Mouse (Mus musculus) myocyte (in vitro differentiated cells): ENCODE data around the gene Rab8a. TPM values are rescaled to one million over a fixed set of nuclear protein-coding genes. Genes with fewer than 3 reads are reported as not detected.

Experiments
- H3K27me3 ChIP-seq: one replicate; pipeline ENCODE4 v1.6.1; 2011; ENCODE audit not compliant: control insufficient read depth, insufficient read depth, insufficient read length
- H3K36me3 ChIP-seq: one replicate; pipeline ENCODE4 v1.6.1; 2011; ENCODE audit not compliant: control insufficient read depth, insufficient read depth
- H3K4me2 ChIP-seq: one replicate; pipeline ENCODE4 v1.6.1; 2011; ENCODE audit warnings: low read depth, control low read depth
- H3K4me3 ChIP-seq: one replicate; pipeline ENCODE4 v1.5.1; 2011; ENCODE audit warnings: mild to moderate bottlenecking, control low read depth, moderate library complexity
- H3K79me2 ChIP-seq: one replicate; pipeline ENCODE4 v1.6.1; 2011; ENCODE audit not compliant: control insufficient read depth, insufficient read depth
- H3ac ChIP-seq: one replicate; pipeline ENCODE4 v1.6.1; 2011; ENCODE audit not compliant: control insufficient read depth, insufficient read length
- CEBPB ChIP-seq: IDR thresholded peaks from 2 replicates; pipeline ENCODE4 v1.6.1; 2011; ENCODE audit warnings: mild to moderate bottlenecking, moderate library complexity; ENCODE audit not compliant: poor library complexity, insufficient read depth, severe bottlenecking
- E2F4 ChIP-seq: IDR thresholded peaks from one replicate; pipeline ENCODE4 v1.6.1; 2011; ENCODE audit warnings: mild to moderate bottlenecking, control low read depth, moderate library complexity; ENCODE audit not compliant: insufficient read depth
- MAX ChIP-seq: IDR thresholded peaks from one replicate; pipeline ENCODE4 v1.6.1; 2011; ENCODE audit warnings: low read depth, mild to moderate bottlenecking, control low read depth
- MYOD1 ChIP-seq, 3 experiments: IDR thresholded peaks; one replicate each; pipeline ENCODE4 v1.6.1; 2011; ENCODE audit warnings: control low read depth in 2 of 3, low read depth in 2 of 3, mild to moderate bottlenecking in 2 of 3, moderate library complexity in 1 of 3; ENCODE audit not compliant: insufficient read length in 2 of 3, control insufficient read depth in 1 of 3
- MYOG ChIP-seq, 3 experiments: IDR thresholded peaks; one replicate each; pipeline ENCODE4 v1.6.1; 2011; ENCODE audit warnings: control low read depth in 2 of 3, low read depth in 2 of 3, mild to moderate bottlenecking in 2 of 3; ENCODE audit not compliant: insufficient read length in 2 of 3, control insufficient read depth in 1 of 3, insufficient read depth in 1 of 3
- POLR2A ChIP-seq: IDR thresholded peaks from one replicate; pipeline ENCODE4 v1.6.1; 2011; ENCODE audit warnings: low read depth, mild to moderate bottlenecking, control low read depth, moderate library complexity; ENCODE audit not compliant: insufficient read length
- POLR2AphosphoS2 ChIP-seq: IDR thresholded peaks from one replicate; pipeline ENCODE4 v1.6.1; 2011; ENCODE audit warnings: low read depth, control low read depth; ENCODE audit not compliant: insufficient read length
- REST ChIP-seq: IDR thresholded peaks from one replicate; pipeline ENCODE4 v1.6.1; 2011; ENCODE audit warnings: mild to moderate bottlenecking, control low read depth, moderate library complexity; ENCODE audit not compliant: insufficient read depth, insufficient read length
- SRF ChIP-seq: IDR thresholded peaks from one replicate; pipeline ENCODE4 v1.6.1; 2011; ENCODE audit warnings: low read depth; ENCODE audit not compliant: control insufficient read depth, insufficient read length
- TCF12 ChIP-seq: IDR thresholded peaks from one replicate; pipeline ENCODE4 v1.6.1; 2011; ENCODE audit warnings: mild to moderate bottlenecking, control low read depth; ENCODE audit not compliant: poor library complexity, insufficient read depth, severe bottlenecking
- TCF3 ChIP-seq: IDR thresholded peaks from one replicate; pipeline ENCODE4 v1.6.1; 2011; ENCODE audit warnings: low read depth, control low read depth; ENCODE audit not compliant: insufficient read length
- USF1 ChIP-seq: IDR thresholded peaks from one replicate; pipeline ENCODE4 v1.6.1; 2011; ENCODE audit warnings: low read depth, mild to moderate bottlenecking, control low read depth, moderate library complexity
- polyA plus RNA-seq: library from polyadenylated mRNA; unstranded; fragments of >200 nt; fragmentation: generic; extraction: Trizol; gene quantifications from one replicate; pipeline ENCODE4 v1.2.1, GENCODE M21; 2012; ENCODE audit warnings: missing spikeins

The Rab8a gene
- polyA plus RNA-seq, 1 experiment: 84.3 TPM

DNA sequence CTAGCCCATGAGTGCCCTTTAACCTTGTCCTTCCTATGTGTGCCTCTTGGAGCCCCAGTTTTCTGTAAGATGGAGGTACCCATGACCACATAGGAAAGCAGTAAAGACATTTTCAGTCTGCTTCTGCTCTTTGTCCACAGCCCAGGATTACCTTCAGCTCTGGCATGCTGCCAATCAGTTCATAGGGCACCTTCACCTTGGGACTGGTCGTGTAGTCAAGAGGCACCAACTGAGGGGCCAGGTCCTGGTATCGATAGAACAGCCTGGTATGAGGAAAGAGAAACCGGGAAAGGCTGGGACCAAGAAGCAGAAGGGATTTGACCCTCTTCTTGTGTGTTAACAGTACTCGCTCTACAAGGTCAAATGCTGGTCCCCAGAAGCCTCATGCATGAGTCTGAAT, 49.2 kb downstream of the Rab8a start:
- Histone ChIP-seq H3ac (no peak overlapping the region), H3K36me3 (no peaks in the 10 kb centered on the region), H3K27me3 (peaks cover 13% of the 10 kb centered on the region), H3K4me3 (no peak overlapping the region), H3K79me2 (no peaks in the 10 kb centered on the region), H3K4me2 (no peak overlapping the region)
- TF ChIP-seq POLR2AphosphoS2: no peak
- TF ChIP-seq E2F4: no peak
- no peak for TF ChIP-seq USF1

DNA sequence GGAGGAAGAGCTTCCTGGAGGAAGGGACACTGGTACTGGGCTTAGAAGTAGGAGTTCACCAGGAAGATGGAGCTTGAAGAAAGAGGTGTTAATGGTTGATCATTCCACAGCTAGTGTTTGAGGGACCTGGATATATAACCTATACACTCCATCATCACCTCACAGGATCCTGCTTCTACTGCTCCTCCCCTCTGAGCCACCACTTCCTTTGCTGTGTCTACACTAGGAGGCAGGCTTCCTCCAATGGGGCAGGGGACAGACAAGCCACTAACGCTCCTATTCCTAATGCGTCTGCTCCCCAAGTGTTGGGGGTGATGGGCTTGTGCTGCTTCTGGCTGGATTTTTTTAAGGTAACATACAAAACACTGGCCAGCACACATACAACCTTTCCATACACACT, 49.7 kb downstream of the Rab8a start:
- Histone ChIP-seq H3K27me3 (peaks cover 13% of the 10 kb centered on the region), H3K36me3 (no peaks in the 10 kb centered on the region), H3K79me2 (no peaks in the 10 kb centered on the region), H3K4me2 (no peak overlapping the region), H3ac (no peak overlapping the region), H3K4me3 (no peak overlapping the region)
- TF ChIP-seq TCF12: no peak
- TF ChIP-seq MAX: no peak
- no peak for TF ChIP-seq MYOG (IDR thresholded peaks at IDR 0.05; ENCODE audit: control insufficient read depth in 1 of 3, insufficient read depth in 1 of 3, insufficient read length in 2 of 3, low read depth in 2 of 3)
- no peak for TF ChIP-seq POLR2AphosphoS2
- TF ChIP-seq TCF3: no peak
- no peak for TF ChIP-seq E2F4
- no peak for TF ChIP-seq MYOD1 (IDR thresholded peaks at IDR 0.05; ENCODE audit: control insufficient read depth in 1 of 3, insufficient read length in 2 of 3, low read depth in 2 of 3)
- no peak for TF ChIP-seq POLR2A
- no peak for TF ChIP-seq SRF

DNA sequence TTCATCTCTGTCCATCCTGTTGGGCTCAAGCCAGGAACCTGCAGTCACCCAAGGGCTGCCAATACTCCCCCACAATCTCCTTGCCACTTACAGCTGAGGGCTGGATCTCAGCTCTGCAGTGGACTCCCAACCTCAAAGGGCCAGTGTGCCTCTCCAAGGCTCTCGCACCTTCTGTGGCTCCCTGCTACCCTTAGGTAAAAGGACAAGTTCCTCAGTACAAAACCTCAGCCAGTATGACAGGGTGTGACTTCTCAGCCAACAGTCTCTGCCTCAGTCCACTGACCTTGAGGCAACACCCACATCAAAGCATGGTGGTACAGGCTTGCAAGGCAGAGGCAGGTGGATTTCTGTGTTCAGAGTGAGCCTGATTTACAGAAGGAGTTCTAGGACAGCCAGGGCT, 50.8 kb downstream of the Rab8a start:
- no peak for TF ChIP-seq MAX
- no peak for TF ChIP-seq POLR2AphosphoS2
- TF ChIP-seq E2F4: no peak
- no peak for TF ChIP-seq POLR2A
- no peak for TF ChIP-seq CEBPB
- TF ChIP-seq MYOG (IDR thresholded peaks at IDR 0.05; ENCODE audit: control insufficient read depth in 1 of 3, insufficient read depth in 1 of 3, insufficient read length in 2 of 3, low read depth in 2 of 3): no peak
- TF ChIP-seq USF1: no peak
- TF ChIP-seq SRF: no peak
- TF ChIP-seq MYOD1 (IDR thresholded peaks at IDR 0.05; ENCODE audit: control insufficient read depth in 1 of 3, insufficient read length in 2 of 3, low read depth in 2 of 3): no peak
- no peak for TF ChIP-seq TCF3
- no peak for TF ChIP-seq TCF12
- TF ChIP-seq REST: no peak

DNA sequence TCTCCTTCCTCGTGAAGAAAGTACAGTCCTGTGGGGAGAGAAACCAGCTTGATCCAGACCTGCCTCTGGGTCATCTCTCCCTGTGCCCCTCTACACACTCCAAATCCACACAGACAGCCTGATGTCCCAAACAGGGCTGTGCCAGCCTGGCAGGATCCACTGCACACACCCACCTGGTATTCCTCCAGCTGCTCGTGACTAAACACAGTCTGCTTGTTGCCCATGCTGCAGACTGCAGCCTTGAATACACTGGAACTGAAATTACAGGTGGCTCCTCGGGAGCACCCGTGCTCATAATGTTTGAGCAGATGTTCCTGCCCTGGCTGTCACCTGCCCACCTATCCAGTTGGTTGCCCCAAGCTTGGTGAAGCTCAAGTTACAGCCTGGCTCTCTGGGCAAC, 51.8 kb downstream of the Rab8a start, which contains the start of gene Cib3:
Cib3 (minus strand) TSS at position 87 of the 400 bp plus-strand sequence.
- Histone ChIP-seq H3ac (no peak within 1 kb of the TSS), H3K79me2 (no peaks in the 10 kb centered on the region), H3K27me3 (peaks cover 13% of the 10 kb centered on the region), H3K36me3 (no peaks in the 10 kb centered on the region), H3K4me3 (no peak within 1 kb of the TSS), H3K4me2 (no peak within 1 kb of the TSS)
- TF ChIP-seq REST (no peak), POLR2AphosphoS2 (no peak), MYOD1 (IDR thresholded peaks at IDR 0.05; ENCODE audit: control insufficient read depth in 1 of 3, insufficient read length in 2 of 3, low read depth in 2 of 3) (no peak), TCF3 (no peak), CEBPB (no peak), SRF (no peak), E2F4 (no peak), USF1 (no peak), TCF12 (no peak), MAX (no peak), POLR2A (no peak), MYOG (IDR thresholded peaks at IDR 0.05; ENCODE audit: control insufficient read depth in 1 of 3, insufficient read depth in 1 of 3, insufficient read length in 2 of 3, low read depth in 2 of 3) (no peak)

More for the DNA sequence above, 50.8 kb downstream of the Rab8a start:
- Histone ChIP-seq H3K36me3 (no peaks in the 10 kb centered on the region), H3K4me3 (no peak overlapping the region), H3K79me2 (no peaks in the 10 kb centered on the region), H3ac (no peak overlapping the region), H3K27me3 (peaks cover 13% of the 10 kb centered on the region), H3K4me2 (no peak overlapping the region)

DNA sequence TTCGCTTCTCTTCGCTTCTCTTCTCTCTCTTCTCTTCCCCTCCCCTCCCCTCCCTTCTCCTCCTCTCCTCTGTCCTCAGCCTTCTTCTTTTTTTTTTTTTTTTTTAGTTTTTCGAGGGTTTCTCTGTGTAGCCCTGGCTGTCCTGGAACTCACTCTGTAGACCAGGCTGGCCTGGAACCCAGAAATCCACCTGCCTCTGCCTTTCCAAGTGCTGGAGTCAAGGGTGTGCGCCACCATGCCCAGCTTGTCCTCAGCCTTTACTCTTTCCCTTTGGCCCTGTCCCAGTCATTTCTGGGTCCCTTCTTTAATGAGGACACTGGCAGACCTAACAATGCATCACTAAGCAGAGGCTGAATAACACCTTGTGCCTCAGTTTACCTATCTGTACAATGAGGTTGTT, 52.5 kb downstream of the Rab8a start, which contains the start of gene Gm11034:
Gm11034 (minus strand) TSS at position 101 of the 400 bp plus-strand sequence.
- no peak for TF ChIP-seq REST
- TF ChIP-seq TCF3: no peak
- Histone ChIP-seq H3K4me2 (no peak within 1 kb of the TSS), H3K27me3 (peaks cover 13% of the 10 kb centered on the region), H3K79me2 (no peaks in the 10 kb centered on the region), H3K4me3 (no peak within 1 kb of the TSS), H3ac (no peak within 1 kb of the TSS), H3K36me3 (no peaks in the 10 kb centered on the region)
